Mouse (Mus musculus): ENCODE measurements around the gene Trpc5. TPM values are rescaled to one million over a fixed set of nuclear protein-coding genes. Genes with fewer than 3 reads are reported as not detected.

The Trpc5 gene
- not detected in 2 replicates for polyA plus RNA-seq (2012; rRNA removed)

DNA sequence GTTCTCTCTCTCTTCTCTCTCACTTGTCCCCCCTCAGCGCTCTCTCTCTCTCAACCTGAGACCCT is at the start of gene Trpc5:
Gene Trpc5, minus strand, starts transcription at position 39 of the 65 bp plus-strand sequence.
- DNase-seq, result no peak
- no peak within 1 kb of the TSS for H3K4me3 ChIP-seq (replicated peaks; ENCODE audit: extremely low read depth, low read depth, low read length)
- 18% methylated on average over 1 of the region's 1 CpGs for WGBS
- TF ChIP-seq POLR2A (IDR thresholded peaks at IDR 0.05; ENCODE audit: borderline replicate concordance, extremely low read depth, low read depth, low read length) (no peak), CTCF (IDR thresholded peaks at IDR 0.05; ENCODE audit: insufficient read depth, low read length) (no peak)
- H3K4me1 ChIP-seq (ENCODE audit: control insufficient read depth, insufficient read depth, low read length), result no peaks in the 10 kb centered on the region

DNA sequence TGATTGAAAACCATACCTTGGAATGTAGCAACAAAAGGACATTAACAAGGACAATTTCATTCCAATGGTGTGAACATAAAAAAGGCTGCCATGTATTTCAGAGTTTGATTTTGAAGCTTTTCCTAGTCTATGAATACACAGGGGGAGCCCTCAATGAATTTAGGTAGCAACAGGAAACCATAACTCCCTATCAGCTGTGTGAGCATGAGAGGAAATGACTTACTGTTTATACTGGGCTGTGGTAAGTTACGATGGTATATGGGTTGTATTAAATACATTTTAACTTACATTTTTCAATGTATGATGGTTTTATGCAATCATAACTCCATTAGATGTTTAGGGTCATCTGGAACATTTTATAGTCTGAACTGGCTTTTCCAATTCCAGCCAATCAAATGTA is 28.4 kb upstream of the Trpc5 start:
- no peaks in the 10 kb centered on the region for H3K4me1 ChIP-seq (ENCODE audit: control insufficient read depth, insufficient read depth, low read length)
- no peak overlapping the region for H3K4me3 ChIP-seq (replicated peaks; ENCODE audit: extremely low read depth, low read depth, low read length)
- no peak for DNase-seq
- TF ChIP-seq CTCF (IDR thresholded peaks at IDR 0.05; ENCODE audit: insufficient read depth, low read length), result no peak
- no peak for TF ChIP-seq POLR2A (IDR thresholded peaks at IDR 0.05; ENCODE audit: borderline replicate concordance, extremely low read depth, low read depth, low read length)
- 63% methylated on average over 1 of the region's 1 CpGs for WGBS

DNA sequence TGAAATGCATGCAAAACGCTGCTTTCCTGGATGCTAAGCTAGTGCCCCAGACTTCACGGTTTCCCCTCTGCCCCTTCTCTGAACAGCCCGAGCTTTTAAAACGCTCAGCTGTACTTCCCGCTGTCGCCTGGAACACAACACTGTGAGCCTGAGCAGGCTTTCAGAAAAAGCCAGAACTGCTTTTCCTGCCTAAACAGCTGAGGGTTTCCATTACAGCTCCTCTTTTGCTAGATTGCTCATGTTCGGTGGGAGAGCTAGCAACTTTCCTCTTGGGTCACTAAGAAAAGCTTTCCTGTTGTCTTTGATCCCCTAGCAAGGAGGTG is 1.8 kb upstream of the Trpc5 start:
- no peak overlapping the region for H3K4me3 ChIP-seq (replicated peaks; ENCODE audit: extremely low read depth, low read depth, low read length)
- 28% methylated on average over 7 of the region's 7 CpGs for WGBS
- no peak for DNase-seq
- no peaks in the 10 kb centered on the region for H3K4me1 ChIP-seq (ENCODE audit: control insufficient read depth, insufficient read depth, low read length)
- no peak for TF ChIP-seq CTCF (IDR thresholded peaks at IDR 0.05; ENCODE audit: insufficient read depth, low read length)
- no peak for TF ChIP-seq POLR2A (IDR thresholded peaks at IDR 0.05; ENCODE audit: borderline replicate concordance, extremely low read depth, low read depth, low read length)

DNA sequence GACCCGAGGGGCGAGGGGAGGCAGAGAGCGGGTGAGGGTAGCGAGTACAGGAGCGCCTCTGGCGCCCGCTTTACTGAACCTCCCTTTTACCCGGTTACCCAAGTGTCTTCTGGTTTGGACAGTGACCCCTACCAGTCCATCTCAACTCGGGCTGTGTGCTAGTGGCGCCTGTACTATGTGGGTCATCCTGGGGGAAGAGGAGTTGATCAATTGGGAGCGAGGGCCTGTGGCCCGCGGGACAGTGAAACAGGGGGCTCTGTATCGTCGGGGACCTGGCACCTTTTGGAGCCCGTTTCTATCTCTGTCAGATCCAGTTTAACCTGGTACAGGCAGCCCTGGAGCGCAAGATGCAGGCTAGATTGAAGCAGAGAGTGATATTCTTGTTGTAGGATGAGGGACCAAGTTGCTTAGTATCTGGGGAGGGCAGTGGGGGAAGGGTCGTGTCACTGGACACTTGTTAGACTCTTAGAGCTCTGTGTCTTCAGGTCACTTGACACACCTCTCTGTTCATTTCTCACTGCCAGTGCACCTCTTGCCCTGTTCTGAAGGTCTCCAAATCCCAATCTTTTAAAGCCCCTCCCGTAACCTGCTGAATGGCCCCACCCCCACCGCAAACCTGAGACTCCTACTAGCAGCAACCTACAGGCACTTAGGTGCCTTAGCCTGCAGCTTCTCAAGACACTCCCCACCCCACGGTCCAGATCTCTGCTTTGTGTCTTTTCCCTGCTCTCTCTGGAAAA is 1.3 kb upstream of the Trpc5 start:
- no peaks in the 10 kb centered on the region for H3K4me1 ChIP-seq (ENCODE audit: control insufficient read depth, insufficient read depth, low read length)
- TF ChIP-seq CTCF (IDR thresholded peaks at IDR 0.05; ENCODE audit: insufficient read depth, low read length), result no peak
- TF ChIP-seq POLR2A (IDR thresholded peaks at IDR 0.05; ENCODE audit: borderline replicate concordance, extremely low read depth, low read depth, low read length), result no peak
- H3K4me3 ChIP-seq (replicated peaks; ENCODE audit: extremely low read depth, low read depth, low read length), result no peak overlapping the region
- WGBS, result 21% methylated on average over 21 of the region's 21 CpGs
- no peak for DNase-seq

DNA sequence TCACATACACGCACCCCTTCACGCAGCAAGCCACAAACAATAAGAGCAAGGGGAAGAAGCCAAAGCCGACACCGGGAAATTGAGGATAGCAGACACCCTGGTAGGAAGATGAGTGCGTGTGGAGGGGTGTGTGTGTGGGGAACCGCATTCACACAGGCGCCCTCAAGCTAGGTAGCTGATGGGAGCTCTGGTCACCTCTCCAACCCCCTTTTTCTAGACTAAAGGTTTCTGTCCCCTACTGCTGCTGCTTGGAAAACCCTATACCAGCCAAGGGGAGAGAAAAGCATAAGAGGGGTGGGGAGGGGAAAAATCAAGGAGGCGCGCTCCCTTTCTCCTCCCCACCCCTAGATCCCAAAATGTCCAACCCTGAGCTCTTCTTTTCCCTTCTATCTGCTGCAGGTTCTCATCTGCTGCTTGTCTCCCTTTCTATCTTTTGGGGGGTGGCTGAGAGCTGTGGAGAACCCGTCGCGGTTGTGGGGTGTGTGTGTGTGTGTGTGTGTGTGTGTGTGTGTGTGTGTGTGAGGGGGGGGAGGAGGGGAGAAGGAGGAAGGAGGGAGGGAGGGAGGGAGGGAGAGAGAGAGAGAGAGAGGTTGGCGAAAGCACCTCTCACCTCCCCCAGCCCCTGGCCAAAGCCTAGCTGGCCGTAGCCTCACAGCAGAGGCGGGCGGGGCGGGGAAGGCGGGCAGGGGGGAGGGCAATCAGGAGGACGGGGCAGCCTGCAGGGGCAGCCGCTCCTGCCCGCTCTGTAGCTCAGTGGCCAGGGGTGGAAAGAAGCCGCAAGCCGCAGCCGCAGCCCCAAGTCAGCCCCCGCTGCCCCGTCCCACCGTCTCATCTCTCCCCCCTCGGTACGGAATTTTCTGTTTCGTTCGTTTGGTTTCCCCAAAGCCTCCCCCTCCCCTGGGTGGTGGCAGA is 483 bp upstream of the Trpc5 start, which contains the start of gene Rtl4:
Gene Rtl4, plus strand, starts transcription at position 701 of the 912 bp plus-strand sequence.
- no peak for DNase-seq
- Histone ChIP-seq H3K4me3 (replicated peaks; ENCODE audit: extremely low read depth, low read depth, low read length) (no peak within 1 kb of the TSS), H3K4me1 (ENCODE audit: control insufficient read depth, insufficient read depth, low read length) (no peaks in the 10 kb centered on the region)
- TF ChIP-seq POLR2A (IDR thresholded peaks at IDR 0.05; ENCODE audit: borderline replicate concordance, extremely low read depth, low read depth, low read length) (no peak), CTCF (IDR thresholded peaks at IDR 0.05; ENCODE audit: insufficient read depth, low read length) (no peak)
- 25% methylated on average over 28 of the region's 31 CpGs for WGBS

DNA sequence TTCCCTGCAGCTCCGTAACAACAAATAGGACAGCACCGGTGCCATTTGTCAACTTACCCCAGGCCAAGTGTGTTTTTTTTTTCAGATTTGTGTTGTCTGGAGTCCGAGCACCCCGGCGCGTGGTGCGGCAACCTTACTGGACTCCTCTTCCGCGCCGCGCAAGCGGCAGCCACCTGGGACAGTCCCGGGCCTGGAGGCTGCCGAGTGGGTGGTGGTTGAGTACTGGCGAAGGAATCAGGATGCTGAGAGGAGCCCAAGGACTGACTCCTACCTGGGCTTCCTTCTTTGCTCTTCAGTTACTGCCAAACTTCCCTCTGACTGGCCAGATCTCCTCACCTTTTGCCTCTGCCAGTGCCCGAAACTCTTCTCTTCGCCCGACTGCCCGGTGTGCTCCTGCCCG is 238 bp downstream of the Trpc5 start:
- TF ChIP-seq CTCF (IDR thresholded peaks at IDR 0.05; ENCODE audit: insufficient read depth, low read length), result no peak
- no peak for DNase-seq
- WGBS, result 36% methylated on average over 20 of the region's 20 CpGs
- Histone ChIP-seq H3K4me3 (replicated peaks; ENCODE audit: extremely low read depth, low read depth, low read length) (no peak overlapping the region), H3K4me1 (ENCODE audit: control insufficient read depth, insufficient read depth, low read length) (no peaks in the 10 kb centered on the region)

DNA sequence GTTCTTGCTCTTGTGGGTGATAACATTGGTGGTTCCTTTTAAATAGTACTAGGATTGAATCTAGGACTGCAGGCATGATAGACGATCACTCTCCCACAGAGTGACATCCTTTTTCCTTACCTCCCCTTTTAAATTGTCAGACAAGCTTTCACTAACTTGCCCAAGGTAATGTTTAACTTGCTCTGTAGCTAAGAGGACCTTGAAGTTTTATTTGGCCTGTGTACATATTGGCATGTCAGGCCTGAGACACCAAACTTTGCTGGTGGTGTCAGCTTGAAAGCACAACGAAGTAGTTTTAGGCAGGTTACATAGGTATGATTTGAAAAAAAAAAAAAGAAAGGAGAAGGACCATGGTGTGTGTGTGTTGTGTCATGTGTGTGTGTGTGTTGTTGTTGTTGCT is 35.8 kb downstream of the Trpc5 start:
- TF ChIP-seq POLR2A (IDR thresholded peaks at IDR 0.05; ENCODE audit: borderline replicate concordance, extremely low read depth, low read depth, low read length) (no peak), CTCF (IDR thresholded peaks at IDR 0.05; ENCODE audit: insufficient read depth, low read length) (no peak)
- DNase-seq, result no peak
- WGBS, result 64% methylated on average over 2 of the region's 2 CpGs
- Histone ChIP-seq H3K4me3 (replicated peaks; ENCODE audit: extremely low read depth, low read depth, low read length) (no peak overlapping the region), H3K4me1 (ENCODE audit: control insufficient read depth, insufficient read depth, low read length) (no peaks in the 10 kb centered on the region)

DNA sequence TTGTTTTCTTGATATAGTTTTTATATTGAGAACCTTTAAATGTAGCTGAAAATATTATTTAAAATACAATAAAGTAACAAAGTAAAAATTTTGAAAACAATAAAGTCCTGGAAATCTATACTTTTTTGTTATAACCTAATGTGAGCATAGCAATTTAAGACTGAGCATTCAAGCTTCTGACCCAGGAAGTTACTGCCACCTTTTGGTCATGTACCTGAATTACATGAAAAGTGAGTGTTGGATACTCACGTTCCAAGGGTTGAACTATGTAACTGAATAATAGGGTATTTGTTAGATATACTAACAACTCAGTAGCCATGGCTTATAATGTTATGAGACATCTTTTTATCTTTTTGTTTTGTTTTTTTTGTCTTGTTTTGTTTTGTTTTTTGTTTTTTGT is 42.6 kb downstream of the Trpc5 start:
- H3K4me3 ChIP-seq (replicated peaks; ENCODE audit: extremely low read depth, low read depth, low read length), result no peak overlapping the region
- DNase-seq, result no peak
- 49% methylated on average over 1 of the region's 1 CpGs for WGBS
- H3K4me1 ChIP-seq (ENCODE audit: control insufficient read depth, insufficient read depth, low read length), result no peaks in the 10 kb centered on the region
- TF ChIP-seq POLR2A (IDR thresholded peaks at IDR 0.05; ENCODE audit: borderline replicate concordance, extremely low read depth, low read depth, low read length), result no peak
- TF ChIP-seq CTCF (IDR thresholded peaks at IDR 0.05; ENCODE audit: insufficient read depth, low read length), result no peak

DNA sequence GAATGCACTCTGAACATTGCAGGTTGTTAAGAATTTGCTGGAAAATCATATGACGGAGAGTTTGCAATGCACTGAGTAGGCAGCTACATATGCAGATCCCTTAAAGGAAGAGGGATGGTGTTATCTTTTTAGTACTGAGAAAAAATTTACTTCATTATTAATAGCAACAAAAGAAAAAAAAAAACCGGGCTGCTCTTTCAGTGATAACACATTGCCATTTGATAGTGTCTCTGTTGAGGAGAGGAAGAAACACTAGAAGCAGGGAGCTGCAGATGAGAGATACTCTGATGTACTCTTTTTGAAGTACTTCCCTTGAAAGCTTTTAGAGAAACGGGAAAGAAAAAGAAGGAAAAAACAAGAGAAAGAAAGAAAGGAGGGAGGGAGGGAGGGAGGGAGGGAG is 43.2 kb downstream of the Trpc5 start:
- no peak for DNase-seq
- no peak overlapping the region for H3K4me3 ChIP-seq (replicated peaks; ENCODE audit: extremely low read depth, low read depth, low read length)
- WGBS, result 47% methylated on average over 3 of the region's 3 CpGs

DNA sequence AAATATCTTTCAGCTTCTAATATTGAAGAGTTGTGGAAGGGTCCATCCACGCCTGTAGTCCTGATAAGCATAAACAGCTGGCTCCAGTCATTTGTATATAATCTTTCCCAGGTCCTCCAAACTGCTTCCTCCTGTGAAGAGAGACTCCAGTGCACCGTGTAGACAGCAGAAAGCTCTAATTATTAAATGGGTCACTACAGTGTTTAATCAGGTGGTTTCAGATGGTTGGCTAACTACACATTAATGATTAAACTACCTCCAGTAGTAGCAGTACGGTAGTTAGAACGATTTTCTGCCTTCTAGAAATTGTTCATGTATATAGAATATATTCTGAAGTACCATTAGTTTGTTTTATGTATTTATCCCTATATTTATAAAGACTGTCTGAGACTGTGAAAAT is 75.2 kb downstream of the Trpc5 start:
- Histone ChIP-seq H3K4me3 (replicated peaks; ENCODE audit: extremely low read depth, low read depth, low read length) (no peak overlapping the region), H3K4me1 (ENCODE audit: control insufficient read depth, insufficient read depth, low read length) (no peaks in the 10 kb centered on the region)
- no peak for DNase-seq
- 53% methylated on average over 4 of the region's 4 CpGs for WGBS
- TF ChIP-seq POLR2A (IDR thresholded peaks at IDR 0.05; ENCODE audit: borderline replicate concordance, extremely low read depth, low read depth, low read length), result no peak
- TF ChIP-seq CTCF (IDR thresholded peaks at IDR 0.05; ENCODE audit: insufficient read depth, low read length), result no peak

More for the DNA sequence above, 43.2 kb downstream of the Trpc5 start:
- no peak for TF ChIP-seq CTCF (IDR thresholded peaks at IDR 0.05; ENCODE audit: insufficient read depth, low read length)
- TF ChIP-seq POLR2A (IDR thresholded peaks at IDR 0.05; ENCODE audit: borderline replicate concordance, extremely low read depth, low read depth, low read length), result no peak
- no peaks in the 10 kb centered on the region for H3K4me1 ChIP-seq (ENCODE audit: control insufficient read depth, insufficient read depth, low read length)

Data from lung, adult 2 months (tissue).